In the genomic region with DNA sequence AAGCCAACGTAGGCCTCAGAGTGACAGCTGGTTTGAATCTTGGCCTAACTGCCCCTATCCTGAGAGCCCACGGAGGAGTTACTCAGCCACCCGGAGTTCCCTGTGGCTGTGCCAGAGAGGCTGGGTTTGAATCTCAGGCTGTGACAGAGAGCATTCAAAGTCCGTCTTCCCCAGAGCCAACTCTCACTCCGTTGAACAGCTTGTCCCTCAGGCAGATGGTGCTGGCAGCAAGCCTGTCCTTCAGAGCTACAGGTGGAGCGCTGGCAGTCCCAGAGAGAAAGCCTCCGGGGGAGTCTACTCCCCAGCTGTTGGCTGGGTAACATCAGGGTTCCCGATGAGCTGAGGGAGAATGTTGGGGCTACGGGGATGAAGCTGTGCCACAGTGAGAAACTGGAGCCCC, we compare ENCODE assay signal across 8 mouse cellular contexts.
A peak's percentile ranks its signal among the peaks of the same experiment; 100 is the strongest.
DNase-seq lines count a peak whose midpoint lies in the region; ATAC-seq and TF ChIP-seq lines count a peak whose summit lies in the region.
"Had no signal": no experiment of that assay in that cellular context is flagged by ENCODE, and none has a peak within 500 bp of the region (broad histone marks: within the 10 kb centered on the region; RNA-seq: fewer than 3 reads in every experiment).

No protein-coding gene starts in this region.

- no peaks in the 10 kb centered on the region for H3K9me3 ChIP-seq in kidney, embryonic 15.5 days (replicated peaks)
- H3K9me3 ChIP-seq: megakaryocyte, embryonic 14.5 days had no signal

- H3K4me2 ChIP-seq in kidney, embryonic 15.5 days = no peak overlapping the region

- peaks cover 19% of the 10 kb centered on the region; the same call in 1 of the 2 replicates for H3K4me1 ChIP-seq in kidney, adult 2 months (ENCODE audit: control insufficient read depth, insufficient read depth, low read length)
- H3K4me1 ChIP-seq in kidney, embryonic 15.5 days = peaks cover 22% of the 10 kb centered on the region

- DNase-seq in kidney, adult 2 months = peak; percentile 92
- DNase-seq in cerebellum, postnatal 10 days = peak; percentile 88 to 93
- peak; percentile 57 for DNase-seq in gastrocnemius, postnatal 25 days
- DNase-seq in left cerebral cortex, postnatal 4 days = peak; percentile 91
- DNase-seq in lung, postnatal 36 days = no peak
- DNase-seq in ovary, postnatal 10 days (ENCODE audit: low spot score) = no peak

- H3K27ac ChIP-seq in kidney, adult 2 months (ENCODE audit: insufficient read depth, low read depth, low read length) = no peak overlapping the region
- H3K27ac ChIP-seq in kidney, embryonic 15.5 days = no peak overlapping the region

- ATAC-seq in kidney, embryonic 15.5 days (replicated peaks; ENCODE audit: low FRiP score) = no peak

- WGBS in kidney, adult 2 months = 48% methylated on average over 9 of the region's 9 CpGs
- WGBS in kidney, embryonic 15.5 days = 76% methylated on average over 9 of the region's 9 CpGs

- no peaks in the 10 kb centered on the region for H3K27me3 ChIP-seq in kidney, adult 2 months (replicated peaks; ENCODE audit: control insufficient read depth, insufficient read depth, low read length)
- H3K27me3 ChIP-seq in kidney, embryonic 15.5 days = no peaks in the 10 kb centered on the region
- H3K27me3 ChIP-seq: megakaryocyte, embryonic 14.5 days had no signal

- intact Hi-C loops in left cerebral cortex, postnatal 4 days (cut with DNase I) = no loop called here

- no peak overlapping the region for H3K9ac ChIP-seq in kidney, embryonic 15.5 days

- TF ChIP-seq POLR2A in kidney, adult 2 months (IDR thresholded peaks at IDR 0.05; ENCODE audit: low read depth, low read length) = no peak

- TF ChIP-seq CTCF in kidney, adult 2 months (conservative IDR thresholded peaks at IDR 0.05; ENCODE audit: insufficient read depth, insufficient read length, low read depth, low read length) = no peak

- H3K36me3 ChIP-seq in kidney, adult 2 months (ENCODE audit: control insufficient read depth, insufficient read depth, low read length) = no peaks in the 10 kb centered on the region
- no peaks in the 10 kb centered on the region for H3K36me3 ChIP-seq in kidney, embryonic 15.5 days

- no peak overlapping the region for H3K4me3 ChIP-seq in kidney, adult 2 months (ENCODE audit: insufficient read depth, low read depth, low read length)
- H3K4me3 ChIP-seq in kidney, embryonic 15.5 days (replicated peaks) = no peak overlapping the region
- H3K4me3 ChIP-seq: megakaryocyte, embryonic 14.5 days had no signal

Comparison
In these comparisons a context has a peak if more than half of its experiments do, and no peak if none do; other contexts are left out.
1. DNase-seq: peak in kidney, adult 2 months (single experiment), cerebellum, postnatal 10 days (2 of 2), gastrocnemius, postnatal 25 days (single experiment) and left cerebral cortex, postnatal 4 days (single experiment); none in lung, postnatal 36 days (single experiment) and ovary, postnatal 10 days (single experiment).